Mouse (Mus musculus) C2C12 (cell line): Measurements from ENCODE around the gene Nrg3.

Source experiments
- CEBPB ChIP-seq: IDR thresholded peaks from one replicate; pipeline ENCODE4 v1.6.1; 2011; ENCODE audit warnings: low read depth, mild to moderate bottlenecking, control low read depth, moderate library complexity
- CTCF ChIP-seq: IDR thresholded peaks from one replicate; pipeline ENCODE4 v1.5.1; 2011; ENCODE audit not compliant: control insufficient read depth, insufficient read depth, insufficient read length
- MAX ChIP-seq: IDR thresholded peaks from one replicate; pipeline ENCODE4 v1.6.1; 2011; ENCODE audit warnings: mild to moderate bottlenecking, control low read depth
- MYOG ChIP-seq: IDR thresholded peaks from one replicate; pipeline ENCODE4 v1.6.1; 2011; ENCODE audit not compliant: control insufficient read depth, insufficient read length; ENCODE audit errors: extremely low read depth
- USF1 ChIP-seq: IDR thresholded peaks from one replicate; pipeline ENCODE4 v1.6.1; 2011; ENCODE audit warnings: low read depth, mild to moderate bottlenecking, control low read depth, moderate library complexity

DNA sequence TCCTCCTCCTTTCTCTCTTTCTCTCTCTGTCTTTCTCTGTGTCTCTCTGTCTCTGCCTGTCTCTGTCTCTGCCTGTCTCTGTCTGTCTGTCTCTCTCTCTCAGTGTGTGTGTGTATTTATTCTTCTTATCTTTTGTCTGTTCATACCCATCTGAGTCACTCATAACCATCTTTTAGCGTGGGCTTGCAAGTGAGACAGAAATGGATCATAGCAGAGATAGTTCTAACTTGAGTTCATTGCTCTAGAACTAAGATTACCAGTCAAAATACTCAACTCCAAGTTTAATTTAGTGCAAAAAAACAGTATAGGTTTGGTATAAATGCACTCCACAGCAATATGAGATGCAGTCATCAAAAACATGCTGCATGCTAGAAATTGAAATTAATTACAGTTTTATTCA is 977.9 kb downstream of the Nrg3 start:
- no peak for TF ChIP-seq CTCF
- no peak for TF ChIP-seq CEBPB
- no peak for TF ChIP-seq MAX
- no peak for TF ChIP-seq MYOG
- TF ChIP-seq USF1, result no peak
